Mouse (Mus musculus) large intestine, adult 2 months (tissue): ENCODE data around the gene 4931400O07Rik. TPM values are rescaled to one million over a fixed set of nuclear protein-coding genes. Genes with fewer than 3 reads are reported as not detected.

Experiments used
- DNase-seq: peaks from one replicate; pipeline ENCODE4 v3.0.0-alpha.2; 2012; ENCODE audit warnings: low read depth, low spot score
- WGBS: fragments of 180-500 bp; shearing (Covaris S2); methylation state at CpG from one replicate; pipeline ENCODE4 v1.1.7; 2018; 5-methylcytosine and 5-hydroxymethylcytosine counted together
- polyA plus RNA-seq: library from polyadenylated mRNA; depleted of rRNA; stranded (reverse); fragments of >200 nt; gene quantifications from 2 replicates; pipeline ENCODE4 v1.2.3, GENCODE M21; 2012; rRNA removed

4931400O07Rik gene
- not detected in 2 replicates for polyA plus RNA-seq

DNA sequence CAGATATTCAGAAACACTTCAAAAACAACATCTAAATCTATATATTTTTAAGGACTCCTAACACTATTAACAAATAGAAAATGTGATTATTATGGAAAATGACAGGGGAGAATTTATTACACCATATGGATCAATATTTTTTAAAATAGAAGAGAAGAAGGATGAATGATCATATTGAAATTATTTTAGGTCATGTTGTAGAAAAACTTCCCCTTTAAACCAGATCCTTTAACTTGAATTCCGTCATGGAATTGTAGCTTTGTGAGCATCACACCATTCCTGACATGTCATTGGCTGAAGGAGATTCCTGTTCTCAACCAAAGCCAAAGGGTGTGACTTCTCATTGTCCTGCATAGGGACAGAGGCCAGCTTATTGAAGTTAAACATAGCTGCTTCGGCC lies at the start of gene 4931400O07Rik:
Gene 4931400O07Rik (plus strand): TSS at position 301 of the 400 bp plus-strand sequence.
- DNase-seq = no peak
- 76% methylated on average over 2 of the region's 2 CpGs for WGBS

Other genes with a start within 250 kb of the 4931400O07Rik start
- gene 4933402E13Rik, start 184.5 kb upstream of the 4931400O07Rik start, polyA plus RNA-seq = not detected in 2 replicates